Mouse (Mus musculus) thymus, postnatal 25 days (tissue): Measurements from ENCODE around the gene Eif4h.

Source experiments
- DNase-seq: peaks from one replicate; pipeline ENCODE4 v3.0.0; 2022

The Eif4h gene

DNA sequence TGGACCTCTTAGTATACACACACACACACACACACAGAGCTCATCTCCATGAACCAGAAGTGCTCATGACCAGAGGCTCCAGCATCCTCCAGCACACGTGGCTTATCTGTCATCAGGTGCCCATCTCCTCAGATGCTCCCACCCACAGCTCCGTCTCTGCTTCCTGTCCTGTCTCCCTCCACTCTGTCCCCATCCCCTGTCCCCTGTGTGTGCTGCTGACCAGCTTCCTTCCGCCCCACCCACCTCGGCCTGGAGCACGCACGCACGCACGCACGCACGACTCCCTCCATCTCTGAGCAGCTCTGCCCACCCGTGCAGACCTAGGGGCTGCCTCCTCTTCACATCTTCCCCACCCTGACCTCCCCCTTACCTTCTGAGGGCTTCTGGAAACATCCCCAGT lies 34.9 kb downstream of the Eif4h start:
- DNase-seq, result no peak

DNA sequence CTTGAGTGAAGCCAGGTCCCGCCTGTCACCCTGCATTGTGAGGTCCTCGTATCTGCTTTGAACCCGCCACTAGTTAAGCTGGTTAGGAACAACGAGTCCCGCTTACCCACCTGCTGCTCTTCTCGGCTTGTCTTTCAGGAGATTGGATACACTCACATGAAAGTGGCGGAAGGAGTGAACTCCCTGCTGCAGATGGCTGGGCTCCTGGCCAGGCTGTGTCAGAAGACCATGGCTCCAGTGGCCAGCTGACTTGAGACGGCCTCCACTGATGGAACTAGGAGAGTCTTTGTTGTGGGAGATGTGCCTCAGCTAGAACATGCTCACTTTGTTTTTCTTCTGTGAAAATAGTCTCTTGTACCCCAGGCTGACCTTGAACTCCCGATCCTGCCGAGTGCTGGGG lies 41.6 kb downstream of the Eif4h start:
- DNase-seq, result no peak

DNA sequence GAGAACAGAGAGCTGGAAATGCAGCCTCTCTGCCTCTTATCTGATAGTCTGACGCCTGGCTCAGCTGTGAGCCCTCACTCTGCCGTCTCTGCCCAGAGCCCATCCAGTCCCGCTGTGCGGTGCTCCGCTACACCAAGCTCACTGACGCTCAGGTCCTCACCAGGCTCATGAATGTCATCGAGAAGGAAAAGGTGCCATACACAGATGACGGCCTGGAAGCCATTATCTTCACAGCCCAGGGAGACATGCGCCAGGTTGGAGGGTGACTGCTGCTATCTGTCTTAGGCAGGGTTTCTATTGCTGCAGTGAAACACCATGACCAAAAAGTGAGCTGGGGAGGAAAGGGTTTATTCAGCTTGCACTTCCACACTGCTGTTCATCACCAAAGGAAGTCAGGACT lies 46.2 kb downstream of the Eif4h start:
- no peak for DNase-seq

DNA sequence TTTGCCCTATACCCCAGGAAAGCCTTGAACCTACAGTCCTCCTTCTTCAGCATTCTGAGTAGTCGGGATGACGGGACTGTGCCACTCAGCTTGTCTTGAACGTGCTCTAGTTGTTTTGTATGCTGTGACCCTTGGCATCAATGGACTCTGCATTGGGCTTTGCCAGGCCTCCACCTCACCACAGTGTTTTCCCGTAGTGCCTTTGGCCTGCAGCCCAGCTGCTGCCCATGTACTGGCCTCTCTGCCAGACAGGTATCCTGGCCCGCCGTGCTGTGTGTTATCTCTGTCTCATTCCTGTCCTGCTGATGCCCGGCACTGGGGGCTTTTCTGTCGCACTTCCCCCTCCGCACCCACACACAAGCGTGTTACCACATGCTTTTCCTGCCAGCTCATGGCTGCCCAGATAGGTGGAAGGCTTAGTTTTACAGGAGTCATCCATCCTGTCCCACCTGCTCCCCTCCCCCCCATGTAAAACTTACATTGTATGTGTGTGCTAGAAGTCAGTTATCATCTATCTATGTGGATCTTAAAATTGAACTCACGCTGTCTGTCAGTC lies 47.2 kb downstream of the Eif4h start:
- DNase-seq, result no peak

DNA sequence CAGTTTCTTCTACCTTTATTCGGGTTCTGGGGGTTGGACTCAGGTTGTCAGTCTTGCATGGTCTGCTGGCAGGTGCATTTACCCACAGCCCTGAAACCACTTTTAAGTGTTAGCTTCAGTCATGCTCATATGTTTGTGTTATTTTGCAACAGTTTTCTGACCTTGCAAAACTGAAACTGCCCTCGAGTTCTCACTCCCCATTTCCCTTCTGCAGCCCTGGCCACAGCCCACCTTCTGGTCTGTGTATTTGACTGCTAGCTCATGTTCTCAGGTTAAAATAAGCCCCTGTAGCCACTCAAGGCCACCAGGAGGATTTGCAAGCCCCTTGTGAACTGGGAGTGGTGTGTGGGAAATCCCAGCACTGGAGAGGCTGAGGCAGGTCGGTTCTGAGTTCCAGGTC lies 49.4 kb downstream of the Eif4h start:
- no peak for DNase-seq

DNA sequence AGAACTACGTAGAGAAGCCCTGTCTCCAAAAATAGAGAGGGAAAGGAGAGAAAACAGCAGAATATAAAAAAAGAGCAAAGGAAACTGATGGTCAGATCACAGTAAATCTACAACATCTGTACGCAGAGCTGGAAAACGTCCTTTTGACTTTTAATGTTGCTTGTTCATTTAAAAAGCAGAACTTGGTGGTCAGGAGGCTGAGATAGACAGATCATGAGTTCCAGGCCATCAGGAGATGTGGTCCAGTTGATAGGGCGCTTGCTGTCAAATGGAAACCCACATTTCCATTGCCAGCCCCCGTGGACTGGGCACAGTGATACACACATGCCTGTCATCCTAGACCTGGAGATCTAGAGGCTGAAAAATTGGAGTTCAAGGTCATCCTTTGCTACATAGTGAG lies 54.5 kb downstream of the Eif4h start:
- DNase-seq, result no peak

DNA sequence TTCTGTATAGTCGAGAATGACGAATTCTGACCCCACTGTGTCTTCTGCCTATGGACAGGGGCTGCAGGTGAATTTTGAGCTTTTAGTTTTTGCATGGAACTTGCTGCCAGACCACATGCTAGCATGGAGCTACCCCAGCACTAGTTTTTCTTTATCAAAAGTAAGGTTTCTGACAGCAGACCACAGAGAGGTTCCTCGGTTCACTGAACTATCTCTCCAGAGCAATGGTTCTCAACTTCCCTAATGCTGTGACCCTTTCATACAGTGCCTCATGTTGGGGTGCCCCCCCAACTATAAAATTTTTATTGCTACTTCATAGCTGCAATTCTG lies 55.4 kb downstream of the Eif4h start:
- DNase-seq, result no peak

DNA sequence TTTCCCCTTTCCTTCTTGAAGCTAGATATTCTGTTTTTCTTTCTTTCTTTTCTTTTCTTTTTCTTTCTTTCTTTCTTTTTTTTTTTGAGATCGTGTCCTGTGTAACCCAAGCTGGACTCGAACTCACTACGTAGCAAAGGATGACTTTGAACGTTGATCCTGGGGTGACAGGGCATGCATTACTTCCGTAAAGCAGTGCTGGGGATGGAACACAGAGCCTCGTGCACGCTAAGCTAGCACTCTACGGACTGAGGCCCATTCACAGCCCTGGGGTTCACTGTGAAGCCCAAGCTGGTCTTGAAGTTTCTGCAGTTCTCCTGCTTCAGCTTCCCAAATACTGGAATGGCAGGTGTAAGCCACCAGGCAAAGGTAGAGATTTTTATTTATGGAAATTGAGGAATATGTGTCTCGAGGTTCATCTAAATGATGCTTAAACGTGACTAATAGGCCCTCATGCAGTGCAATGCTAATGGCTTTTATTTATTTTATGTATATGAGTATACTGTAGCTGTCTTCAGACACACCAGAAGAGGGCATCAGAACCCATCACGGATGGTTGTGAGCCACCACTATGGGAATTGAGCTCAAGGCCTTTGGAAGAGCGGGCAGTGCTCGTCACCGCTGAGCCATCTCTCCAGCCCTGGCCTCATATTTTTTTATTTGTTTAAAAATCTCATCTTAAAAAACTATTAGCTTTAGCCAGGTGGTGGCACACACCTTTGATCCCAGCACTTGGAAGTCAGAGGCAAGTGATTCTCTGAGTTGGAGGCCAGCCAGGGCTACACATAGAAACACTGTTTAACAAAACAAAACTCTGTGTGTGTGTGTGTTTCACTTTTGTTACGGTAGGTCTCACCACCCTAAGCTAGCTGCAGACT lies 56.0 kb downstream of the Eif4h start:
- DNase-seq, result no peak

DNA sequence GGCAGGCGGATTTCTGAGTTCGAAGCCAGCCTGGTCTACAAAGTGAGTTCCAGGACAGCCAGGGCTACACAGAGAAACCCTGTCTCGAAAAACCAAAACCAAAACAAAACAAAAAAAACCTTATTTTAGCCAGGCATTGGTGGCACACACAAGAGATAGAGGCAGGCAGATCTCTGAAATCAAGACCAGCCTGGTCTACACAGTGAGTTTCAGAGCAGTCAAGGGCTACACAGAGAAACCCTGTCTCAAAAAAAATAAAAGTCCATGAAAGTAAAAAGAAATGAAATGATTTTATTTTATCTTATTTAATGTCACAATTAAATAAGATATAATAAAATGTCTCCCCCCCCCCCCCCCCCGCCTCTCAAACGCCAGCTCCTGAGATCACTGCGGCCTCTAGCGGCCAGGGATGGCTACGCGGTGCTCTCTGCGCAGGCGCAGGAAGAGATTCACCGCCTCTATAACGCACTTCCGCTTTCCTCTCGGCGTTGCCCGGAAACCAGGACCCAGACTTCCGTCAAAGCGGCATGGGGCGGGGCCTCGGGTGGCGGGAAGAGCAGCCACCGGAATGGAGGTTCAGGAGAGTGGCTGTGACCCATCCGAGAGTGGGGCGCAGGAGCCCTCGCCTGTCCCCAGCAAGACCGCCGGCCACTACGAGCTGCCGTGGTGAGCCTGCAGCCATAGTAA lies 56.9 kb downstream of the Eif4h start:
- peak; percentile 98 for DNase-seq

DNA sequence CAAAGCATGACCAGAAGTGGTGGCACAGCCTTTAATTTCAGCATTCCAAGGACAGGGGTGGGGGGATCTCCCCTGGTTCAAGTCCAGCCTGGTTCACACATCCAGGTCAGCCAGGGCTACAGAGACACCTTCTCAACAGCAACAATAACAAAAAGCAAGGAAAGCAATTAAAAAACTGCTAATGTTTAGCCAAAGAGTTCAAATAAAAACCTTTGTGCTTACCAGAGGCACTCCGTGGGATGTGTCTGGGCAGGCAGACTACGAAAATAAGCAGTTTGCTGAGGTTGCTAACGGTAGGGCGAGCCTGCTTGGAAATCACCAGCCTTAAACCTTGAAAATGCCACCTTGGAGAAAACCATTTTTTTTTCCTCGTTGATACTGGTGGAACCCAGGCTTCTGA lies 58.1 kb downstream of the Eif4h start, which contains the start of gene Rfc2:
Gene Rfc2, plus strand, starts transcription at position 221 of the 400 bp plus-strand sequence.
- no peak for DNase-seq

DNA sequence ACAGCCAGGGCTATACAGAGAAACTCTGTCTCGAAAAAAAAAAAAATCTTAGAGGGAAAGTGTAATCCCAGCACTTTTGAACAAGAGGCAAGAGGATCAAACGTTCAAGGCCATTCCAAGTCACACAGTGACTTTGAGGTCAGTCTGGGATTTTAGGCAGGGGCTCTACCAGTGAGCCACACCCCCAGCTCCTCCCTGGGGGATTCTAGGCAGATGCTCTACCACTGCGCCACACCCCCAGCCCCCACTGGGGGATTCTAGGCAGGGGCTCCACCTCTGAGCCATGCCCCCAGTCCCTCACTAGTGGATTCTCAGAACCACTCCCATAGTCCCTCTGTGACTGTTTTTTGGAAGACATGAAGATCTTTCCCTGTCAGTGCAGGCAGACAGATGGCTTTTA lies 60.2 kb downstream of the Eif4h start:
- no peak for DNase-seq

DNA sequence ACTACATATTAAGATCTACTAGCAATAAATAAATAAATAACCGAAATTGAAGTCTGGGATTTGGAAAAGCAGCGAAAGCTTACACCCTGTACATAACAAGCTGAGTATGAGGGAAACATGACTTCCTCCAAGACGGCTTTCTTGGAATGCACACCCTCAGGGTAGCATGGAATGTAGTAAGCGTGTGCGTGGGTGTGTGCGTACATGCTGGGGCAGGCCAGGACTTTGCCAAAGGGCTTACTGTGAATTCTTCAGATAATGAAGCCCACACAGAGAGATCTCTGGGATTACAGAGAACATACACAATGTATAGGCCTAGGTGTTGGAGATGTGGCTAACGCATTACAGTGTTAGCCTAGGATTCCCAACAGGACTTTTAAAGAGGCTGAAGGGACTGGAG lies 61.8 kb downstream of the Eif4h start:
- no peak for DNase-seq

DNA sequence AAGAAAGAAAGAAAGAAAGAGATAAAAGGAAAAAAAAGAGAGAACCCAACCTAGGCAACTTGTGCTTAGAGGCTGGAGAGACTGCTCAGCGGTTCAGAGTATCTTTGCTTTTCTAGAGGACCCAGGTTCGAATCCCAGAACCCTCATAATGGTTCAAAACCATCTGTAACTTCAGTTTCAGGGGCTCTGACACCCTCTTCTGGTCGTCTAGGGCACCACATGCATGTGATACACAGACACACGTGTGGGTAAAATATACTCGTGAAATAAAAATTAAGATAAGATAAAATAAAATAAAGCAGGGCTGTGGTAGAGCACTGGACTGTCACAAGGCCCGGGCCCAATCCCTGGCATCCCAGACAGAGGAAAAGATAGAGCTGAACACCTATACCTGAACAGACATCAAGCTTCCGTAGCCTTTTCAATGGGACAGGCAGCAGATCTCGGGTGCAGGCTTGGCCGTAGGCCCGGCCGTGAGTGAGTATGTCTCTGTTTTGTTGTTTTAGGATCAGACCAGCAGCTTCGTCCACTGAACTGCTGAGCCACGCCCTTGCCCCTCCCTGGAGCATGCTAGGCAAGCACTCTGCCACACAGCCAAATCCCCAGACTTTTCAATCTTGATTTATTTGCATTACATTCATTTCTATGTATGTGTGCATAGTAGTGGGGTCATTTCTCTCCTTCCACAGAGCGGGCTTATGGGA lies 62.6 kb downstream of the Eif4h start:
- no peak for DNase-seq

DNA sequence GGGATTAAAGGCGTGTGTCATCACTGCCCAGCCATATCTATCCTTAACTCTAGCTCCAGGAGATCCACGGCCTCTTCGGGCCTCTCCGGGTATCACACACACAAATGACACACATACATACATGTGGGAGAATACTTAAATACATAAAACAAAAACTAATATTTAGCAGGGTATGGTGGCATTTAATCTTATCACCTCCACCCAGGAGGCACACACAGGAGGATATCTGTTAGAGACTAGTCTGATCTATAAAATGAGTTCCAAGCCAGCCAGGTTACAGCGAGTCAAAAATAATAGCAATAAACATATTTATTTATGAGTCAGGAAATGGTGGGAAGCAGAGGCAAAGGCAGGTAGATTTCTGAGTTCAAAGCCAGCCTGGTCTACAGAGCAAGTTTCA lies 63.5 kb downstream of the Eif4h start:
- DNase-seq, result no peak

DNA sequence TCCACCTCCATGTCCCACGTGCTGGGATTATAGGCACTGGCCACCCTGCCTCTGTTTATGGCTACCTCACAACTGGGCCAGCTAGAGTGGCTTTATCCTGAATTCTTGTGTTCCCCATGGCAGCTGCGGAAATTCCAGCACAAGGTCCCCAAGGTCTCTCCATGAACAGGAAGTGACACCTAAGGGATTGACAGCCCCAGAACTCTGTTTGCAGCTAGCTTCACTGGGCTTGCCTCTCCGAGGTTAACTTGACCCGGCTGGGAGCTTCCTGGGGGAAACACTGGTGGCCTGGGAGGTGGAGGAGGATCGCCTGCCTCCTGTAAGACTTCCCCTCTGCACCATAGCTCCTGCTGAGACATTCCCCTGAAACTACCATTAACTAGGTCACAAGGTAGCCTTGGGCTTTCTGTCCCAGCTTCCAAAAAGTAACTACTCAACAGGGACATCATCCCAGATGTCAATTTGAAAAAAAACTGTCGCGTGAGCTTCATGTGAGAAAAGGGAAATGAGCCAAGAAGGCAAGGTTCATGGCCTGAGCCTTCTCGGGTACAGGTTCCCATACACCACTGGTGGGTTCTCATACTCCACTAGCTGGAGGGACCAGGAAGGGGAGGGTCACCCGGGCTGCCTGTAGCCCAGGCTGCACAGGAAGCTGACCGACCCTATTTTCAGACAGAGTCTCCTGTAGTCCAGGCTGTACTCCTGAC lies 66.6 kb downstream of the Eif4h start:
- DNase-seq, result no peak

DNA sequence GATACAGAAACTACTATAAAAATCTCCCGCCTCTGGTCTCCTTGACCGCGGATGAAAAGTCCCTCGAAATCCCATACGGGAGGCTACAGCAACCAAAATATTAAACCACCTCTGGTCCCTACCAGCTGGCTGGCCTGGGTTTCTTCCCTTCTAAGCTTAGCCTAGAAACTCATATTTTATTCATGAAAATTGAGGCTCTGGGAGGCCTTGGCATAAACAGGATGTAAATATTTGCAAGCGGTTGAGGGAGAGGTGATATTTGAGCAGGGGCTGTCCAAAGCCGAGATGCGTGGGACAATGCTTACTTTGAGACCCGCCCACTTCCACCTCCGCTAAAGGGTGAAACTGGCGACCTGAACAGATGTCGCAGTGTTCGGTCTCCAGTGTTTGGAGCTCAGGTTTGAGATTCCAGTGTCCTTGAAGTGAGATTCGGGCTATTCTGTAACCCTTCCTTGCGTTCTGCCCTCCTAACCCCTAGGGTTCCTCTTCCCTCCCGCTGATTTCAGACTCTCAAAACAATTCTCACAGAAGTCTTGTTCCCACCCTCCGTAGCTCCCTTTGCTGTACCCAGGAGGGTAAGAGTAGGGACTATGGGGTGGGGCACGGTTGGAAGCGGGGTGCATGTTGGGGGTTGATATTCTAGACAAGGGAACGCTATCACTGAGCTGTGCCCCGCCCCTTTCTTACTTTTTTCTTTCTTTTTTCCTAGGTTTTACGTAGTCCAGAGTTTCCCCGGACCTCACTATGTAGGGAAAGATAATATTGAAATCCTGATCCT lies 67.4 kb downstream of the Eif4h start:
- peak; percentile 45 for DNase-seq
